Mouse (Mus musculus) E14TG2a.4 (cell line): ENCODE results near the gene Chia1.
"Not testable (repeated sequence)": the region's sequence is repeated elsewhere in the genome, so short reads cannot be mapped to it uniquely, and the experiment has no call there.

Experiments used
- H3K27me3 ChIP-seq: 2 replicates; pipeline ENCODE4 v1.6.1; 2014; ENCODE audit warnings: low read length, control low read depth; ENCODE audit not compliant: insufficient read depth
- H3K36me3 ChIP-seq: 2 replicates; pipeline ENCODE4 v1.6.1; 2014; ENCODE audit warnings: low read length, control low read depth; ENCODE audit not compliant: insufficient read depth
- H3K4me1 ChIP-seq: replicated peaks from 2 replicates; pipeline ENCODE4 v1.6.1; 2014; ENCODE audit warnings: low read depth, low read length, control low read depth
- H3K4me3 ChIP-seq: replicated peaks from 2 replicates; pipeline ENCODE4 v1.5.1; 2014; ENCODE audit warnings: mild to moderate bottlenecking, low read length
- H3K9me3 ChIP-seq: 2 replicates; pipeline ENCODE4 v1.6.1; 2014; ENCODE audit warnings: low read length, control low read depth
- CTCF ChIP-seq: conservative IDR thresholded peaks from 2 replicates; pipeline ENCODE4 v1.5.1; 2014; ENCODE audit warnings: low read length
- NANOG ChIP-seq: IDR thresholded peaks from 2 replicates; pipeline ENCODE4 v1.6.1; 2014; ENCODE audit warnings: borderline replicate concordance, low read length, mixed read lengths
- POU5F1 ChIP-seq: IDR thresholded peaks from 2 replicates; pipeline ENCODE4 v1.6.1; 2014; ENCODE audit warnings: low read length, borderline replicate concordance

The Chia1 gene

DNA sequence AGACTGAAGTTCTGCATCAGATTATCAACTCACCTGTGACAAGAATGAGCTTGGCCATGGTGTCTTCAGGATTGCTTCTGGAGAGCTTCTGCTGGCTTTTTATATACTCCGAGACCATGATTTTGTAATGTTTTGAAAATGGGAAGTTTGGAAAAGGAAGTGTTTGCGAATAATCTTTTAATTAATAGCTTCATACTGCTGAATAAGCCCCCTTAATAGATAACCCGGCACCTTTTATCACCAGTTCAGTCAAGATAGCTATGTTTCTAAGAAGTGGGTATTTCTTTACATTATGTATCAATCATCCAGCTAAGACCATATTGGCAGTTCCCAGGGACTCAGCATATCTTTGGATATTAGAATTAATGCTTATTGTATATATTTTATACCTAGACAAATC lies 54.4 kb downstream of the Chia1 start, which contains the start of gene Chil3:
Gene Chil3, minus strand, starts transcription at position 101 of the 400 bp plus-strand sequence.
- H3K27me3 ChIP-seq, result no peaks in the 10 kb centered on the region
- no peak within 1 kb of the TSS for H3K4me3 ChIP-seq
- 0 out of 2 replicates have a peak, but pooled peaks cover 3% of the 10 kb centered on the region for H3K9me3 ChIP-seq
- H3K36me3 ChIP-seq, result no peaks in the 10 kb centered on the region
- H3K4me1 ChIP-seq, result no peaks in the 10 kb centered on the region
- TF ChIP-seq POU5F1, result no peak
- TF ChIP-seq NANOG, result no peak
- TF ChIP-seq CTCF, result no peak

- no peaks in the 10 kb centered on the region for H3K4me1 ChIP-seq
- H3K36me3 ChIP-seq, result no peaks in the 10 kb centered on the region
- peaks cover 11% of the 10 kb centered on the region; the same call in 1 of the 2 replicates for H3K9me3 ChIP-seq
- no peak for TF ChIP-seq CTCF
- no peak for TF ChIP-seq NANOG
- TF ChIP-seq POU5F1, result no peak
- H3K4me3 ChIP-seq, result no peak overlapping the region
- H3K27me3 ChIP-seq, result no peaks in the 10 kb centered on the region
Measured at GRCm38 (mm10) chr3:106170522-106171053, 57.6 kb downstream of the Chia1 start.

GRCm38 (mm10) chr3:106171135-106171731 lies 58.2 kb downstream of the Chia1 start:
- Histone ChIP-seq H3K9me3 (peaks cover 12% of the 10 kb centered on the region; the same call in 1 of the 2 replicates), H3K4me1 (no peaks in the 10 kb centered on the region), H3K36me3 (no peaks in the 10 kb centered on the region), H3K4me3 (no peak overlapping the region), H3K27me3 (no peaks in the 10 kb centered on the region)
- TF ChIP-seq NANOG, result no peak
- no peak for TF ChIP-seq POU5F1
- TF ChIP-seq CTCF, result no peak

- not testable (repeated sequence) for H3K4me1 ChIP-seq, H3K4me3 ChIP-seq, H3K36me3 ChIP-seq, H3K27me3 ChIP-seq
- peaks cover 25% of the 10 kb centered on the region for H3K9me3 ChIP-seq
Measured at GRCm38 (mm10) chr3:106172506-106172905, 59.5 kb downstream of the Chia1 start.

GRCm38 (mm10) chr3:106174971-106175370 lies 61.9 kb downstream of the Chia1 start:
- not testable (repeated sequence) for H3K4me3 ChIP-seq, H3K4me1 ChIP-seq, H3K27me3 ChIP-seq, H3K36me3 ChIP-seq
- H3K9me3 ChIP-seq, result peaks cover 39% of the 10 kb centered on the region

- Histone ChIP-seq H3K4me1 (no peaks in the 10 kb centered on the region), H3K36me3 (no peaks in the 10 kb centered on the region), H3K4me3 (no peak overlapping the region), H3K9me3 (peaks cover 50% of the 10 kb centered on the region), H3K27me3 (no peaks in the 10 kb centered on the region)
- TF ChIP-seq CTCF, result no peak
- no peak for TF ChIP-seq POU5F1
- TF ChIP-seq NANOG, result no peak
Measured at GRCm38 (mm10) chr3:106177509-106178189, 64.6 kb downstream of the Chia1 start.
